Mouse (Mus musculus) lung, adult 2 months (tissue): Measurements from ENCODE around the gene Cyp2e1.

Experiments
- CTCF ChIP-seq: fragments of 200-500 bp; IDR thresholded peaks from 2 replicates; pipeline ENCODE4 v1.5.1; 2011; ENCODE audit warnings: mild to moderate bottlenecking, low read length, control low read depth; ENCODE audit not compliant: insufficient read depth
- POLR2A ChIP-seq: fragments of 200-500 bp; IDR thresholded peaks from 2 replicates; pipeline ENCODE4 v1.6.1; 2011; ENCODE audit warnings: low read depth, mild to moderate bottlenecking, control low read depth, low read length, borderline replicate concordance; ENCODE audit errors: extremely low read depth

DNA sequence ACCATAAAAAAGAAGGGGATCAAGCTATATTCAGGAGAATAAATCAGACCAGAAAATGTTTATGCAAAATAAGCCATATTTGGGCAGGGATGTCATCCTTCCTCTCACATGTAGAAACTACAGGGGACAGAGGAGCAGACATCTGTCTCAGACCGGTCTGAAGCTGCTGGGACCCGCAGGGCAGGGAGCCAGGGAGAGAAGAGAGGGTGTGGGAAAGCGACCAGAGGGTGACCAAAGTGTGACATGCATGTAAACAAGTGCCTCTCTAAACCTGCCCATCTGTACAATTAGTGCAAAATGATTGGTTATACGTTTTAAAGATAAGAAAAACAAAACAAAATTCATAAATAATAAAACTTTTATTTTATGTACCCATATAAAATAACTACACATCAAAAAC is 56.6 kb downstream of the Cyp2e1 start:
- TF ChIP-seq CTCF (no peak), POLR2A (no peak)
